ENCODE assay signal across 33 mouse cellular contexts in the genomic region with DNA sequence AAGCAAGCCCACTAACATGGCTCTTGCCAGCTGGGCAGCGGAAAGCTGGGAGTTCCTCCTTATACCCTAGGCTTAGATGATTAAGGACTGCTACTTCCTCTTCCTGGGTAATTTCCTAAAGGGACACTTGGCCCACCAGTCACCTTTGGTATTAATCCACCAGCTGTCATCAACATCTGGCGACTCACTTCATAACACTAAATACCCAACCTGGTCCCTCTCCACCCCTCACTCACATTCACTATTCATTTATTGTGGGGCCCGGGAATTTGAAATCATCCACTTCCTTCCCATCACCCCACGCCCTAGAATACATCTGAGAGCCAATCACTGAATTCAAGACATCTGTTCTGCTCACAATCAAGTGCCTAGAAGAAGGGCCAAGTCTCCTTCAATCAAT.
"Had no signal": no experiment of that assay in that cellular context is flagged by ENCODE, and none has a peak within 500 bp of the region (broad histone marks: within the 10 kb centered on the region; RNA-seq: fewer than 3 reads in every experiment).

No protein-coding gene starts in this region.

- ATAC-seq: liver, embryonic 12.5 days; liver, postnatal 0 days; lung, postnatal 0 days; midbrain, embryonic 13.5 days; midbrain, embryonic 15.5 days; midbrain, embryonic 16.5 days had no signal

- H3K9ac ChIP-seq: limb, embryonic 12.5 days; limb, embryonic 13.5 days; limb, embryonic 15.5 days; liver, embryonic 12.5 days; liver, embryonic 13.5 days; liver, embryonic 14.5 days; liver, embryonic 15.5 days; liver, postnatal 0 days; lung, embryonic 14.5 days; lung, embryonic 15.5 days; midbrain, embryonic 12.5 days; midbrain, embryonic 13.5 days; midbrain, embryonic 15.5 days; neural tube, embryonic 12.5 days; neural tube, embryonic 13.5 days had no signal

- H3K36me3 ChIP-seq: limb, embryonic 10.5 days; limb, embryonic 12.5 days; limb, embryonic 13.5 days; limb, embryonic 15.5 days; liver, embryonic 12.5 days; liver, embryonic 13.5 days; liver, embryonic 15.5 days; lung, embryonic 15.5 days; midbrain, embryonic 10.5 days; midbrain, embryonic 12.5 days; midbrain, embryonic 13.5 days; midbrain, embryonic 15.5 days; neural tube, embryonic 12.5 days; neural tube, embryonic 13.5 days had no signal

- H3K4me2 ChIP-seq: limb, embryonic 12.5 days; limb, embryonic 13.5 days; limb, embryonic 15.5 days; liver, embryonic 11.5 days; liver, embryonic 12.5 days; liver, embryonic 13.5 days; liver, embryonic 15.5 days; lung, embryonic 14.5 days; lung, embryonic 15.5 days; midbrain, embryonic 11.5 days; midbrain, embryonic 12.5 days; midbrain, embryonic 13.5 days; midbrain, embryonic 15.5 days; neural tube, embryonic 12.5 days; neural tube, embryonic 13.5 days had no signal

- DNase-seq: left cerebral cortex, postnatal 4 days; liver; liver, embryonic 13.5 days; liver, postnatal 0 days; lung, adult 18-20 months; lung, adult 2 months; lung, embryonic 14.5 days; lung, postnatal 10 days; lung, postnatal 14 days; lung, postnatal 36 days; lung, postnatal 4 days; midbrain, embryonic 14.5 days had no signal

- H3K4me1 ChIP-seq: limb, embryonic 10.5 days; limb, embryonic 12.5 days; limb, embryonic 13.5 days; limb, embryonic 15.5 days; liver, embryonic 12.5 days; liver, embryonic 13.5 days; liver, embryonic 15.5 days; lung, embryonic 15.5 days; megakaryocyte, embryonic 14.5 days; midbrain, embryonic 10.5 days; midbrain, embryonic 12.5 days; midbrain, embryonic 13.5 days; midbrain, embryonic 15.5 days; neural tube, embryonic 12.5 days; neural tube, embryonic 13.5 days had no signal

- H3K9me3 ChIP-seq: limb, embryonic 10.5 days; limb, embryonic 12.5 days; limb, embryonic 13.5 days; limb, embryonic 15.5 days; liver, embryonic 15.5 days; lung, embryonic 15.5 days; midbrain, embryonic 10.5 days; midbrain, embryonic 12.5 days; midbrain, embryonic 13.5 days; midbrain, embryonic 15.5 days; neural tube, embryonic 12.5 days; neural tube, embryonic 13.5 days had no signal

- H3K4me3 ChIP-seq: limb, embryonic 10.5 days; limb, embryonic 12.5 days; limb, embryonic 13.5 days; limb, embryonic 15.5 days; liver, embryonic 12.5 days; liver, embryonic 13.5 days; liver, embryonic 15.5 days; lung, embryonic 15.5 days; megakaryocyte, embryonic 14.5 days; midbrain, embryonic 10.5 days; midbrain, embryonic 12.5 days; midbrain, embryonic 13.5 days; midbrain, embryonic 15.5 days; myocyte; neural tube, embryonic 12.5 days; neural tube, embryonic 13.5 days had no signal

- H3K27me3 ChIP-seq: limb, embryonic 12.5 days; limb, embryonic 13.5 days; limb, embryonic 15.5 days; liver, embryonic 12.5 days; liver, embryonic 13.5 days; liver, embryonic 15.5 days; lung, embryonic 15.5 days; megakaryocyte, embryonic 14.5 days; midbrain, embryonic 12.5 days; midbrain, embryonic 13.5 days; midbrain, embryonic 15.5 days; neural tube, embryonic 12.5 days; neural tube, embryonic 13.5 days had no signal

- H3K27ac ChIP-seq: limb, embryonic 10.5 days; limb, embryonic 12.5 days; limb, embryonic 13.5 days; limb, embryonic 15.5 days; liver, embryonic 12.5 days; liver, embryonic 13.5 days; liver, embryonic 14.5 days; liver, embryonic 15.5 days; lung, embryonic 15.5 days; macrophage; midbrain, embryonic 10.5 days; midbrain, embryonic 12.5 days; midbrain, embryonic 13.5 days; midbrain, embryonic 15.5 days; neural tube, embryonic 12.5 days; neural tube, embryonic 13.5 days had no signal
